Mouse (Mus musculus): ENCODE results near the gene Hist2h2aa2. TPM values are rescaled to one million over a fixed set of nuclear protein-coding genes. Genes with fewer than 3 reads are reported as not detected.
A peak's percentile ranks its signal among the peaks of the same experiment; 100 is the strongest.
"Not testable (repeated sequence)": the region's sequence is repeated elsewhere in the genome, so short reads cannot be mapped to it uniquely, and the experiment has no call there.

The Hist2h2aa2 gene
- polyA plus RNA-seq, 1 experiment: 38.5 TPM

DNA sequence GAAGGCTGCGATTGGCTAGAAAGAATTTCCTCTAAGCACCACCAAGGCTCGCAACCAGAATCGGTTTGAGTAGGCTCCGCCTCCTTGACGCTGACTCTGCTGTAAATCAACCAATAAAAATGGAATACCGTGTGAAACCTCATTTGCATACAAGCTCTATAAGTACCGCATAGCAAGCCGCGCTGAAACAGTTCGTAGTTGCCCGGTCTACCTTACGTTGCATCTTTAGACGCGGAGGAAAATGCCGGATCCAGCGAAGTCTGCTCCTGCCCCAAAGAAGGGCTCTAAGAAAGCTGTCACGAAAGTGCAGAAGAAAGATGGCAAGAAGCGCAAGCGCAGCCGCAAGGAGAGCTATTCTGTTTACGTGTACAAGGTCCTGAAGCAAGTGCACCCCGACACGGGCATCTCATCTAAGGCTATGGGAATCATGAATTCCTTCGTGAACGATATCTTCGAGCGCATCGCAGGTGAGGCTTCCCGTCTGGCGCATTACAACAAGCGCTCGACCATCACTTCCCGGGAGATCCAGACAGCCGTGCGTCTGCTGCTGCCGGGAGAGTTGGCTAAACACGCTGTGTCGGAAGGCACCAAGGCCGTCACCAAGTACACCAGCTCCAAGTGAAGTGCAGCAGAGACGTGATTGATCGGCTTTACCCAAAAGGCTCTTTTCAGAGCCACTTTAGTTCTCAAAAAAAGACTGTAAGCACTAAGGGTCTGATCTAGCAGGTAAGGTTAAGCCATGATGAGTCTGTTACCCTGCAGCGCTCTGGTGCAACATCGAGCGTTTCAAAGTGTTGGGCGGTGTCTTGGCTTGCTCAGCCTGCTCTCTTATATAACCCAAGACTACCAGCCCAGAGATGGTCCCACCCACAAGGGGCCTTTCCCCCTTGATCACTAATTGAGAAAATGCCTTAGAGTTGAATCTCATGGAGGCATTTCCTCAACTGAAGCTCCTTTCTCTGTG is 29.7 kb upstream of the Hist2h2aa2 start, which contains the start of gene Hist2h2bb:
Hist2h2bb (plus strand) TSS at position 242 of the 964 bp plus-strand sequence.
- H3K4me1 ChIP-seq (ENCODE audit: control insufficient read depth, insufficient read depth, low read length): peaks cover 5% of the 10 kb centered on the region
- TF ChIP-seq POLR2A (IDR thresholded peaks at IDR 0.05; ENCODE audit: borderline replicate concordance, extremely low read depth, low read depth, low read length) (peak; percentile 99), CTCF (IDR thresholded peaks at IDR 0.05; ENCODE audit: insufficient read depth, low read length) (no peak)
- peak within 1 kb of the TSS; percentile 84 for H3K4me3 ChIP-seq (replicated peaks; ENCODE audit: extremely low read depth, low read depth, low read length)
- WGBS: under 1% methylated on average over 45 of the region's 45 CpGs
- DNase-seq: peak; percentile 85

DNA sequence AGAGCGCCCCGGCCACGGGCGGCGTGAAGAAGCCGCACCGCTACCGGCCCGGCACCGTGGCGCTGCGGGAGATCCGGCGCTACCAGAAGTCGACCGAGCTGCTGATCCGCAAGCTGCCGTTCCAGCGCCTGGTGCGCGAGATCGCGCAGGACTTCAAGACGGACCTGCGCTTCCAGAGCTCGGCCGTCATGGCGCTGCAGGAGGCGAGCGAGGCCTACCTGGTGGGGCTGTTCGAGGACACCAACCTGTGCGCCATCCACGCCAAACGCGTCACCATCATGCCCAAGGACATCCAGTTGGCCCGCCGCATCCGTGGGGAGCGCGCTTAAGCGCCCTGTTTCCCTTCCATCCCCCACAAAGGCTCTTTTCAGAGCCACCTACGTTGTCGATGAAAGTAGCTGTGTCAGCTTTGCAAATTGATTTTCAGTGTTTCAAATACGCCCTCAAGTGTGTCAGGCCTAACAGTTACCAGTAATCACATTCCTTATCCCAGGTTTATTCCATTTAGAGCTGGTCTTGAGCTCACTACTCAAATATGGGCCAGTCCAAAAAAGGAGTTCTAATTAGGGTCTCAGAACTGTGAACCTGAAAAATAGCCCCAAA is 28.8 kb upstream of the Hist2h2aa2 start:
- under 1% methylated on average over 17 of the region's 44 CpGs for WGBS
- not testable (repeated sequence) for DNase-seq

DNA sequence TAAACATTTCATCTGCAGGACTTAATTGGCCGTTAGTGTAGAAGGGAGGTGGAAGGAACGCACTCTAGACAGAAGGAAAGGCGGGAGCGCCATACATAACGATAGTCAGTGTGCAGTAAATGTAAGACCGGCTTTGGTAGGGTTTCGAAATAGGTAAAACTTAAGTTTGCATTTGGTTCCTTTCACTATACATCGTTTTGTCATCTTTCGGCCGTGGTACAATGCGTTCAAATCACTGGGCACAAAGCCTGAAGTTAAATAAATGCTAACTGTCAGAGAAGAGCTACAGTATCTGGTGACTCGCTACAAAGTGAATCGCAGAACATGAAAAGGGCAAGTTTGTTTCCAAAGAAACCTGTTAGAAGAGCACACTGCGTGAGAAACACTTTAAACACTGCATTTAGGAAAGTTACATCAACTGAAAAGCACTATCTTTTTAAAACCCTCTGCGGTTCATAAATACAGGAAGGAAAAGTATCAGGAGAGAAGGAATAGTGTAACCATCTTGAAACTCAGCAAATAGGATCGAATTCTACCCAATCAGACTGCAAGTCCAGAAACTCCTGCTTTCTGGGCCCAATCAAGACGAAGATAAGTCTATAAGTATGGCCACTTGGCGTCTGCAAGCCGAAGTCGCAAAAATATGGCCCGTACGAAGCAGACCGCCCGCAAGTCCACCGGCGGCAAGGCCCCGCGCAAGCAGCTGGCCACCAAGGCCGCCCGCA is 28.1 kb upstream of the Hist2h2aa2 start, which contains the start of gene Hist2h3b:
Hist2h3b (plus strand) TSS at position 604 of the 725 bp plus-strand sequence.
- H3K4me3 ChIP-seq (replicated peaks; ENCODE audit: extremely low read depth, low read depth, low read length): peak within 1 kb of the TSS; percentile 73
- 11% methylated on average over 30 of the region's 30 CpGs for WGBS
- DNase-seq: peak; percentile 77
- peaks cover 9% of the 10 kb centered on the region for H3K4me1 ChIP-seq (ENCODE audit: control insufficient read depth, insufficient read depth, low read length)
- peak; percentile 96 for TF ChIP-seq POLR2A (IDR thresholded peaks at IDR 0.05; ENCODE audit: borderline replicate concordance, extremely low read depth, low read depth, low read length)
- TF ChIP-seq CTCF (IDR thresholded peaks at IDR 0.05; ENCODE audit: insufficient read depth, low read length): no peak

More for the DNA sequence above, 28.8 kb upstream of the Hist2h2aa2 start:
- peak overlapping the region; percentile 73 for H3K4me3 ChIP-seq (replicated peaks; ENCODE audit: extremely low read depth, low read depth, low read length)
- TF ChIP-seq POLR2A (IDR thresholded peaks at IDR 0.05; ENCODE audit: borderline replicate concordance, extremely low read depth, low read depth, low read length): 0 out of 2 replicates have a peak, but pooled peaks have one; percentile 3
- H3K4me1 ChIP-seq (ENCODE audit: control insufficient read depth, insufficient read depth, low read length): not testable (repeated sequence)

DNA sequence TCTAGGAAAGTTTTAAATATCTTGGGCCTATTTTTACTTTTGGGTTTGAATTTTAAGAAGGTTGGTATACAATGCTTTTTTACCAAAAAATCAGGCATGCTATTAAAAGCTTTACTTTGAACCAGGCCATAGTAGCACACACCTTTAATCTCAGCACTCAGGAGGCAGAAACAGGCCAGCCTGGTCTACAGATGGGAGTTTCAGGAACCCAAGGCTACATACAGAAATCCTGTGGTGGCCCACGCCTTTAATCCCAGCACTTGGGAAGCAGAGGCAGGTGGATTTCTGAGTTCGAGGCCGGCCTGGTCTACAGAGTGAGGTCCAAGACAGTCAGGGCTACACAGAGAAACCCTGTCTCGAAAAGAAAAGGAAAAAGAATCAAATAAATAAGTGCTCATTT is 27.5 kb upstream of the Hist2h2aa2 start:
- Histone ChIP-seq H3K4me1 (ENCODE audit: control insufficient read depth, insufficient read depth, low read length) (peaks cover 9% of the 10 kb centered on the region), H3K4me3 (replicated peaks; ENCODE audit: extremely low read depth, low read depth, low read length) (no peak overlapping the region)
- WGBS: 65% methylated on average over 4 of the region's 4 CpGs
- TF ChIP-seq CTCF (IDR thresholded peaks at IDR 0.05; ENCODE audit: insufficient read depth, low read length): no peak
- no peak for TF ChIP-seq POLR2A (IDR thresholded peaks at IDR 0.05; ENCODE audit: borderline replicate concordance, extremely low read depth, low read depth, low read length)
- DNase-seq: no peak

DNA sequence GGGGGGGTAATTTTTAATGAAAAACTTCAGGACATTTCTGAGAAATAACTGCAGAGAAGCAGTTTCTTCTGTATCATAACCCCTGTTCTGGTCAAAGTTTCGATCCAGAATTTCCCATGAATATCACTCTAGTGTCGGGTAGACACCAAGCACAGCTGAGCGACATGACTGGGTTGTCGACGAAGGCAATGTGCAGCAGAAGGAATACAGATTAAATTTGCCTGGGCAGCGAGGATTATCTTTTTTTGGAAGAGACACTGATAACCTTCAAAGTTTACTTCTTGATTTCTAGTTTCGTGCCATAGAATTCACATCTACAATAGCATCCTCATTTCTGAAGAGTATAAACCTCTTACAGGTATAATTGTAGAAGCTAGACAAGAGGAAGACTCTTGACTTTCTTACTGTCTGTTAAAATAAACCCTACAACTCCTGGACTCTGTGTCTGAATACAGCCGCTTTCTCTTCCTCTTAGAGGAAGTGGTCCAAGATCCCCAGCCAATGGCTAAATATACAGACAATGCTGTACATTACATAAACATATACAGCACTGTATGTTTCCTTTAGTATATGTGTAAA is 26.1 kb upstream of the Hist2h2aa2 start:
- 84% methylated on average over 8 of the region's 8 CpGs for WGBS
- TF ChIP-seq CTCF (IDR thresholded peaks at IDR 0.05; ENCODE audit: insufficient read depth, low read length): no peak
- no peak for TF ChIP-seq POLR2A (IDR thresholded peaks at IDR 0.05; ENCODE audit: borderline replicate concordance, extremely low read depth, low read depth, low read length)
- no peak for DNase-seq
- Histone ChIP-seq H3K4me1 (ENCODE audit: control insufficient read depth, insufficient read depth, low read length) (peaks cover 15% of the 10 kb centered on the region), H3K4me3 (replicated peaks; ENCODE audit: extremely low read depth, low read depth, low read length) (no peak overlapping the region)

DNA sequence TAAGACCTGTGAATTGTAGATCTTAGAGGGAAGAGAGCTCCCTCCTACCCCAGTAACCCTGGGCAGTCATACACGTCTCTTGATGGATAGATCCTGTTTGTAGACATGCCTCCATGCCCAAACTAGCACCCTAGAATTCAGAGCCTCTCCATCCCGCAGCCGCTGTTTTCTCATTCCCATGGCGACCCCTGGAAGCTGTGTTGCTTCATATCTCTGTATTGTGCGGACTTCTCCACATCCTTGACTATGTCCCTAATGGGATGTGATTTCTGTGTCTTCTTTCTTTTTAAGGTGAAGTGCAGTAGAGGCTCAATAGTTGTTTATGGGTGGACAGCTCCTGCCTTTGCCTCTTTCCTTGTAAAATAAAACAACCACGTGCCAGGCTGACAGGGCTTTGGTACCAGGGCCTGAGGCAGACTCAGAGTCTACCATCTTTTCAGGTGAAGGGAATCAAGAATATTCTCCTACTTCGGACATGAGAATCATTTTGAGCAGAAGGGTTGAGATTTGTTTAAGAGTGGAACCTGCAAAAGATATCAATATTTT is 24.4 kb upstream of the Hist2h2aa2 start:
- WGBS: 62% methylated on average over 7 of the region's 7 CpGs
- Histone ChIP-seq H3K4me3 (replicated peaks; ENCODE audit: extremely low read depth, low read depth, low read length) (no peak overlapping the region), H3K4me1 (ENCODE audit: control insufficient read depth, insufficient read depth, low read length) (peaks cover 17% of the 10 kb centered on the region)
- no peak for DNase-seq
- TF ChIP-seq CTCF (IDR thresholded peaks at IDR 0.05; ENCODE audit: insufficient read depth, low read length) (no peak), POLR2A (IDR thresholded peaks at IDR 0.05; ENCODE audit: borderline replicate concordance, extremely low read depth, low read depth, low read length) (no peak)

DNA sequence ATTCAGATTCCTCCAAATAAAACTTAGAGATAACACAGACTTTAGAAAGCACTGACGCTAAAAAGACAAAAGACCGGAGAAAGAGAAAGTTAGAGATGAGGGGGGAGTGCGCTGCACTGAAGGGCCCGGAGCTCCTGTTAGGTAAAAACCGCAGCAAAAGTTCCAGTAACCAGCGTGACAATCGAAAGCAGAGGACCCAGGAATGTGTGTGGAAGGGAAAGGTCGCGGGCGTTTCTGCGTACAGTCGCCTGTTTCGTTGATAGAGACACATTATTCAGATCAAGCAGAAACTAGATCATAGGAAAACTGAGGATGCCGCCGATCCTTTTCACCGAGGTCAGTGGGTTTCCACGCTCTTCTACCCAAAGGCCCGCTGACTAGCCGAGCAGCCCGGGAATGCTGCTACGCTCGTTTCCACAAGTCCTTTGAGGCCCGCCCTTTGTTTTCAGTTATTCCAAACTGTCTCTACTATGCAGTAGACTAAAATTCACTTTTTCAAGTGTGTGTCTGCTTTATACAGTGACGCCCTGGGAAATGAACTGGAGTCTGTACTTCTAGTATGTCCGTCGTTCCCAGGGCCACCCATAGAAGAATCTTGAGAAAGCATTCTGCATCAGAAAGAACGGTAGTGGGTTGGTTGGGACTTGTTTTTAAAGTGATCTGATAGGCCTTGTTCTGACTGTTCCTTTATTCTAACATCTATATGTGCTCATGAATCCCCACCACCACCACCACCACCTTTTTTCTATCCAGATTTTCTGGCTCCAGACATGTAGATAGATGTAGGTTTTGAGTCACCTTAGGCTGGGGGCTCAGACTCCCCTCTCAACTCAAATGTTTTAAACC is 23.7 kb upstream of the Hist2h2aa2 start:
- TF ChIP-seq POLR2A (IDR thresholded peaks at IDR 0.05; ENCODE audit: borderline replicate concordance, extremely low read depth, low read depth, low read length): peak; percentile 49; the same call in 1 of the 2 replicates
- TF ChIP-seq CTCF (IDR thresholded peaks at IDR 0.05; ENCODE audit: insufficient read depth, low read length): no peak
- 1% methylated on average over 27 of the region's 27 CpGs for WGBS
- DNase-seq: peak; percentile 65
- Histone ChIP-seq H3K4me1 (ENCODE audit: control insufficient read depth, insufficient read depth, low read length) (peaks cover 17% of the 10 kb centered on the region), H3K4me3 (replicated peaks; ENCODE audit: extremely low read depth, low read depth, low read length) (peak overlapping the region; percentile 46)

DNA sequence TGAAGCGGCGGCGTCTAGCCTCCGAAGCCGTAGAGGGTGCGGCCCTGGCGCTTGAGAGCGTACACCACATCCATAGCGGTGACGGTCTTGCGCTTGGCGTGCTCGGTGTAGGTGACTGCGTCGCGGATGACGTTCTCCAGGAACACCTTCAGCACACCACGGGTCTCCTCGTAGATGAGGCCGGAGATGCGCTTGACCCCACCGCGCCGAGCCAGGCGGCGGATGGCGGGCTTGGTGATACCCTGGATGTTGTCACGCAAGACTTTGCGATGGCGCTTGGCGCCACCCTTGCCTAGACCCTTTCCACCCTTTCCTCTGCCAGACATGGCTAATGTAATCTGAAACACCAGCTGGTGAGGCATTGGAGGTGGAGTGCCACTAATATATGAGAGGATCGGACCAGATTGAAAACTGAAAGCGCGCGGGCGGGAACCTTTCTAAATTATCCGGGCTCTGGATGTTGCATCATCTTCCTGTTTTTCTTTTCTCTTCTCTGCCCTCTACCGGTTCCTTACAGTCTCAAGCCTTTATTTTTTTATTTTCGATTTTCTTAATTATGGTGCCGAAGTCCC is 23.0 kb upstream of the Hist2h2aa2 start, which contains the start of gene Hist2h4:
Hist2h4 (minus strand) TSS at position 333 of the 572 bp plus-strand sequence.
- peak; percentile 95 for DNase-seq
- TF ChIP-seq CTCF (IDR thresholded peaks at IDR 0.05; ENCODE audit: insufficient read depth, low read length) (0 out of 2 replicates have a peak, but pooled peaks have one; percentile 5), POLR2A (IDR thresholded peaks at IDR 0.05; ENCODE audit: borderline replicate concordance, extremely low read depth, low read depth, low read length) (peak; percentile 100)
- Histone ChIP-seq H3K4me1 (ENCODE audit: control insufficient read depth, insufficient read depth, low read length) (peaks cover 15% of the 10 kb centered on the region), H3K4me3 (replicated peaks; ENCODE audit: extremely low read depth, low read depth, low read length) (peak within 1 kb of the TSS; percentile 99)
- under 1% methylated on average over 40 of the region's 40 CpGs for WGBS
